In the genomic region with DNA sequence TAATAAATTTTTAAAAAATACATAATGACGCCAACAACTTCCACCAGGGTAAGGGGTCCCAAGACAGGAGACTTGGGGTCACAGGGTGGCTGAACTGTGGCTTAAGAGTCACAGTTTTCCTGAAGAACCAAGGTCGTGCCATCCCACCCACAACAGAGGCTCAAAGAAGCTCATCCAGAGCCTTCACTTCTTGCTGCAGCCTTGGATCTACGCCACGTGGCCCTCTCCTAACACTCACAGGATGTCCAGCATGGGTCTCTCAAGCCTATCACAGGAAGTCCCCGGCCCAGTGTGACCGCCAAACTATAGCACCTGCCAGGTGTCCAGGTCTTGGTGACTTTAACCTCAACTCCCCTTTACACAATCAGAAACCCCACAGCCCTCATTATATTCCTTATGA, we compare ENCODE assay signal across 35 mouse cellular contexts.
"Had no signal": no experiment of that assay in that cellular context is flagged by ENCODE, and none has a peak within 500 bp of the region (broad histone marks: within the 10 kb centered on the region; RNA-seq: fewer than 3 reads in every experiment).

No protein-coding gene starts in this region.

- ATAC-seq: hindbrain, embryonic 16.5 days; hindbrain, postnatal 0 days; inflammation-experienced regulatory T-cells, adult 6 months; intestine, embryonic 15.5 days; intestine, embryonic 16.5 days; intestine, postnatal 0 days had no signal

- H3K4me2 ChIP-seq: heart, embryonic 11.5 days; heart, embryonic 12.5 days; heart, embryonic 13.5 days; heart, embryonic 15.5 days; hindbrain, embryonic 12.5 days; hindbrain, embryonic 13.5 days; hindbrain, embryonic 14.5 days; hindbrain, embryonic 15.5 days; intestine, embryonic 15.5 days; kidney, embryonic 15.5 days had no signal

- H3K9me3 ChIP-seq: heart, embryonic 10.5 days; heart, embryonic 12.5 days; heart, embryonic 13.5 days; heart, embryonic 15.5 days; hindbrain, embryonic 10.5 days; hindbrain, embryonic 12.5 days; hindbrain, embryonic 13.5 days; hindbrain, embryonic 15.5 days; intestine, embryonic 15.5 days; kidney, embryonic 15.5 days had no signal

- DNase-seq: heart, postnatal 10 days; heart, postnatal 14 days; heart, postnatal 36 days; heart, postnatal 4 days; kidney, adult 11 months; kidney, adult 18-20 months; kidney, adult 2 months; kidney, adult 8-10 months; kidney, adult 9 months; kidney, postnatal 10 days; kidney, postnatal 14 days; kidney, postnatal 25 days; kidney, postnatal 36 days; kidney, postnatal 4 days; layer of hippocampus, adult 9-11 months; layer of hippocampus, postnatal 36 days had no signal

- H3K27me3 ChIP-seq: heart, embryonic 12.5 days; heart, embryonic 13.5 days; heart, embryonic 15.5 days; hindbrain, embryonic 12.5 days; hindbrain, embryonic 13.5 days; hindbrain, embryonic 15.5 days; intestine, embryonic 15.5 days; kidney, embryonic 15.5 days had no signal

- H3K4me3 ChIP-seq: heart, embryonic 10.5 days; heart, embryonic 12.5 days; heart, embryonic 13.5 days; heart, embryonic 15.5 days; hindbrain, embryonic 10.5 days; hindbrain, embryonic 12.5 days; hindbrain, embryonic 13.5 days; hindbrain, embryonic 15.5 days; intestine, embryonic 15.5 days; kidney, embryonic 15.5 days; layer of hippocampus, adult 2 months had no signal

- H3K27ac ChIP-seq: heart, embryonic 10.5 days; heart, embryonic 13.5 days; heart, embryonic 15.5 days; hindbrain, embryonic 10.5 days; hindbrain, embryonic 12.5 days; hindbrain, embryonic 13.5 days; hindbrain, embryonic 14.5 days; hindbrain, embryonic 15.5 days; hindbrain, postnatal 0 days; intestine, embryonic 15.5 days; kidney, embryonic 15.5 days; kidney, postnatal 0 days; layer of hippocampus, adult 2 months had no signal

- H3K4me1 ChIP-seq: hindbrain, embryonic 13.5 days; hindbrain, embryonic 15.5 days had no signal

- H3K36me3 ChIP-seq: heart, embryonic 15.5 days; hindbrain, embryonic 12.5 days; hindbrain, embryonic 13.5 days; hindbrain, embryonic 15.5 days had no signal

- H3K9ac ChIP-seq: heart, embryonic 12.5 days; heart, embryonic 13.5 days; heart, embryonic 15.5 days; hindbrain, embryonic 12.5 days; hindbrain, embryonic 13.5 days; hindbrain, embryonic 14.5 days; hindbrain, embryonic 15.5 days; intestine, embryonic 15.5 days; kidney, embryonic 15.5 days had no signal
